Mouse (Mus musculus): ENCODE results near the gene 1810010D01Rik. TPM values are rescaled to one million over a fixed set of nuclear protein-coding genes. Genes with fewer than 3 reads are reported as not detected.

1810010D01Rik gene
- 19.0 and 25.2 TPM in 2 replicates for polyA plus RNA-seq (2012; rRNA removed; ENCODE audit: low replicate concordance)

DNA sequence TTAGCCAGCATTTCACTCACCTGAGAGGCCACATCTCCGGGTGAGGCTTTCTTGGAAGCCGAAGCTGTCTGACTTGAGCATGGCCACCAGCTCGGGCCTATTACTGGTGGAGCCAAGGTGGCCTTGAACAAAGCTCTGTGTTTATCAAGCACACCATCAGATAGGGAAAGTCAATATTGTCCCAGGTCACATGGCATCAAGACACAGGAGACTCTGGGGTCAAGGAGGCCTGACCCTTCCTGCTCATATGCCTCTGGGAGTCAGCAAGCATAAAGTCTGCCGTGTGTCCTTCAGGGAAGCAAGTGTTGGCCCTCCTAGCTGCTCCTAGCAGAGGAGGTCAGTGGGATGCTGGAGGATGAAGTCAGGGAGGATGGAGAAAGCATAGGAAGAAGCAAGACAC lies at the start of gene 1810010D01Rik:
1810010D01Rik (minus strand) TSS at position 114 of the 400 bp plus-strand sequence.

Other genes with a start within 250 kb of the 1810010D01Rik start
- 24.0 and 31.9 TPM in 2 replicates for gene Tpcn2, start 75.9 kb upstream of the 1810010D01Rik start, polyA plus RNA-seq (2012; rRNA removed; ENCODE audit: low replicate concordance)
- 35.1 and 37.0 TPM in 2 replicates for gene Mrgprf, start 92.7 kb upstream of the 1810010D01Rik start, polyA plus RNA-seq (2012; rRNA removed; ENCODE audit: low replicate concordance)
- gene Mrgprd, start 106.7 kb upstream of the 1810010D01Rik start, polyA plus RNA-seq (2012; rRNA removed; ENCODE audit: low replicate concordance), result not detected in 2 replicates

Measured in mammary gland, adult 2 months (tissue).